ENCODE assay signal across 9 mouse cellular contexts in genomic region chr10:20123401-20123800, GRCm38 (mm10). TPM values are rescaled to one million over a fixed set of nuclear protein-coding genes. Genes with fewer than 3 reads are reported as not detected.
A peak's percentile ranks its signal among the peaks of the same experiment; 100 is the strongest.
DNase-seq lines count a peak whose midpoint lies in the region; ATAC-seq lines count a peak whose summit lies in the region.
"Had no signal": no experiment of that assay in that cellular context is flagged by ENCODE, and none has a peak within 500 bp of the region (broad histone marks: within the 10 kb centered on the region; RNA-seq: fewer than 3 reads in every experiment).

No protein-coding gene starts in this region.

- H3K4me1 ChIP-seq in neural tube, embryonic 15.5 days: peaks cover 6% of the 10 kb centered on the region; the same call in 1 of the 2 replicates
- H3K4me1 ChIP-seq in hindbrain, embryonic 16.5 days (ENCODE audit: control insufficient read depth, insufficient read depth, low read depth, low read length): 0 out of 2 replicates have a peak, but pooled peaks cover 4% of the 10 kb centered on the region

- H3K36me3 ChIP-seq in neural tube, embryonic 15.5 days: no peaks in the 10 kb centered on the region
- no peaks in the 10 kb centered on the region for H3K36me3 ChIP-seq in hindbrain, embryonic 16.5 days (ENCODE audit: control insufficient read depth, insufficient read depth, low read length)

- 39% methylated on average over 9 of the region's 9 CpGs for WGBS in neural tube, embryonic 15.5 days
- WGBS in hindbrain, embryonic 16.5 days: 25% methylated on average over 9 of the region's 9 CpGs

- peak; percentile 24 for DNase-seq in embryo, embryonic 10.5 days (ENCODE audit: low spot score)
- DNase-seq in embryo, embryonic 9.5 days (ENCODE audit: extremely low spot score): no peak
- DNase-seq in neural tube, embryonic 10.5 days (ENCODE audit: extremely low spot score, low spot score): no peak
- peak; percentile 15 for DNase-seq in yolk sac, embryonic 10.5 days (ENCODE audit: low spot score)
- no peak for DNase-seq in right cerebral cortex, postnatal 4 days

- no peak overlapping the region for H3K9ac ChIP-seq in neural tube, embryonic 15.5 days (replicated peaks)
- H3K9ac ChIP-seq in hindbrain, embryonic 16.5 days (ENCODE audit: low read depth, low read length): no peak overlapping the region

- H3K4me2 ChIP-seq in neural tube, embryonic 15.5 days: no peak overlapping the region
- no peak overlapping the region for H3K4me2 ChIP-seq in hindbrain, embryonic 16.5 days (ENCODE audit: low read length)

- no peaks in the 10 kb centered on the region for H3K9me3 ChIP-seq in neural tube, embryonic 15.5 days (replicated peaks)
- H3K9me3 ChIP-seq in hindbrain, embryonic 16.5 days (ENCODE audit: control insufficient read depth, low read length): no peaks in the 10 kb centered on the region

- peak; percentile 32; the same call in 1 of the 2 replicates for ATAC-seq in neural tube, embryonic 15.5 days (ENCODE audit: low FRiP score)
- peak; percentile 58 for ATAC-seq in hindbrain, embryonic 16.5 days
- ATAC-seq in megakaryocyte-erythroid progenitor cell, adult 5-6 weeks (replicated peaks; ENCODE audit: low FRiP score, low TSS enrichment, poor library complexity, severe bottlenecking): peak; percentile 59; the same call in 1 of the 2 replicates

- peak overlapping the region; percentile 41; the same call in 1 of the 2 replicates for H3K27ac ChIP-seq in neural tube, embryonic 15.5 days (replicated peaks)
- 0 out of 2 replicates have a peak overlapping the region, but pooled peaks have one; percentile 15 for H3K27ac ChIP-seq in hindbrain, embryonic 16.5 days (ENCODE audit: low read depth, low read length)

- H3K4me3 ChIP-seq in neural tube, embryonic 15.5 days (replicated peaks): no peak overlapping the region
- H3K4me3 ChIP-seq in hindbrain, embryonic 16.5 days (ENCODE audit: low read length): no peak overlapping the region
- H3K4me3 ChIP-seq: erythroblast, embryonic 14.5 days had no signal

- no peaks in the 10 kb centered on the region for H3K27me3 ChIP-seq in neural tube, embryonic 15.5 days (replicated peaks)
- H3K27me3 ChIP-seq in hindbrain, embryonic 16.5 days (replicated peaks; ENCODE audit: control insufficient read depth, insufficient read depth, low read length): no peaks in the 10 kb centered on the region

RNA-seq across cellular contexts. Expression of gene Map7, which starts 24.9 kb away (rescaled TPM):
- 13.9 and 17.9 TPM in 2 replicates for polyA plus RNA-seq in neural tube, embryonic 15.5 days (2015; fragmentation: Nextera tagmentation; extraction: Ambion mirVana)
- polyA plus RNA-seq in hindbrain, embryonic 16.5 days (2015; fragmentation: Nextera tagmentation; extraction: Ambion mirVana): 10.0 and 11.2 TPM in 2 replicates
- total RNA-seq in megakaryocyte-erythroid progenitor cell, adult 5-6 weeks (2014; fragmentation: Nextera tagmentation): 39.3 and 41.9 TPM in 2 replicates
- 58.8 and 64.9 TPM in 2 replicates for total RNA-seq in megakaryocyte-erythroid progenitor cell, adult 5-6 weeks (2017)

Comparison
In these comparisons a context has a peak if more than half of its experiments do, and no peak if none do; other contexts are left out.
1. DNase-seq: peak in embryo, embryonic 10.5 days (single experiment) and yolk sac, embryonic 10.5 days (single experiment); none in embryo, embryonic 9.5 days (single experiment), neural tube, embryonic 10.5 days (single experiment) and right cerebral cortex, postnatal 4 days (single experiment).
2. Peak in every context shown above with its lines, with median percentiles within 50 percentile points of each other: ATAC-seq.